Mouse (Mus musculus) megakaryocyte, embryonic 14.5 days (primary cell): ENCODE results near the gene Pitpnm2. TPM values are rescaled to one million over a fixed set of nuclear protein-coding genes. Genes with fewer than 3 reads are reported as not detected.
A peak's percentile ranks its signal among the peaks of the same experiment; 100 is the strongest.

Source experiments
- H3K27me3 ChIP-seq: replicated peaks from 2 replicates; pipeline ENCODE3; 2012; ENCODE audit warnings: inconsistent platforms
- H3K36me3 ChIP-seq: replicated peaks from 2 replicates; pipeline ENCODE3; 2012; ENCODE audit warnings: low read length, inconsistent platforms, mixed read lengths
- H3K4me1 ChIP-seq: 2 replicates; pipeline ENCODE4 v1.6.1; 2012; ENCODE audit warnings: inconsistent platforms
- H3K4me3 ChIP-seq: replicated peaks from 2 replicates; pipeline ENCODE3; 2012; ENCODE audit warnings: moderate library complexity, mild to moderate bottlenecking, inconsistent platforms
- H3K9me3 ChIP-seq: 2 replicates; pipeline ENCODE4 v1.6.1; 2012; ENCODE audit warnings: inconsistent platforms
- FLI1 ChIP-seq: IDR thresholded peaks from 2 replicates; pipeline ENCODE4 v1.6.1; 2012; ENCODE audit warnings: low read length, inconsistent platforms, mixed read lengths
- GATA1 ChIP-seq: IDR thresholded peaks from 3 replicates; pipeline ENCODE4 v1.6.1; 2012; ENCODE audit warnings: mixed read lengths, low read length, inconsistent platforms, borderline replicate concordance
- polyA plus RNA-seq: library from polyadenylated mRNA; stranded (reverse); fragments of >175 nt; gene quantifications from 2 replicates; pipeline ENCODE4 v1.2.3, GENCODE M21; 2012; ENCODE audit warnings: low replicate concordance; ENCODE audit not compliant: insufficient read depth

Gene Pitpnm2
- polyA plus RNA-seq, 1 experiment, result 30.1 TPM

DNA sequence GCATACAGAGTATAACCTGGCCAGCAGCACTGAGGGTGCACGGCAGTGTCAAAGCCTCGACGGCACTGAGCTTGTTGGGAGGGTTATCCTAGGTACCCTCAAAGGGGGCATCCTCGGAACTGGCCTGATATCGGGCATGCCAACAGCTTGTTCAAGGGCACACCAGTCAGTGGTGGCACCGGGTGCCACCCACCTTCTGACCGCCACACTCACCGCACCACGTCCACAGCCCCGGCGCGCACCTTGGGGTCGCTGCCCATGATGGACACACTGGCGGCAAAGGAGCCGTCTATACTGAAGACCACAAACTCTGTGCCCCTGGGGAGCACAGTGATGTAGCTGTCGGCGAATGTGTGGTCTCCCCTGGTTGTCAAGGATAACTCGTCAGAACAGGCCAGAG lies 127.2 kb downstream of the Pitpnm2 start:
- Histone ChIP-seq H3K4me1 (peaks cover 32% of the 10 kb centered on the region), H3K4me3 (no peak overlapping the region), H3K27me3 (no peaks in the 10 kb centered on the region), H3K9me3 (no peaks in the 10 kb centered on the region), H3K36me3 (peaks cover 100% of the 10 kb centered on the region)
- no peak for TF ChIP-seq GATA1
- TF ChIP-seq FLI1, result no peak

DNA sequence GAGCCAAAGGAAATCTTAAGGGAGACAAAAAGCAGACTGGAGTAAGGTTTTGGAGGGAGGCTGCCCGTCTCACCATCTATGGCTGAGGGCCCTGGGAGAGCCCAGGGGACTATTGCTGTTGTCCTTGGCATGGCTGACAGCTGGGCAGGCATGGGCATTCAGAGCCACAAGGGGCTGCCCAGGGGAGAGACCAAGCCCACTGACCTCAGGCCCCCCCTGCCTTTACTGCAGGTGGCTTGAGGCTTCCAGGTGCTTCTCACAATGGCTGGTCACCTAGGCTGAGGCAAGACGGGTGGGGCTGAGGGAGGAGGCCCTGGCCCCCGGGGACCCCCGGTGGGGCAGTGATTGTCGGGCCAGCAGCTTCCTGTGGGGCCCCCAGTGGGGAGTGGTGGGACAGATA lies 130.4 kb downstream of the Pitpnm2 start:
- TF ChIP-seq FLI1 (no peak), GATA1 (no peak)

DNA sequence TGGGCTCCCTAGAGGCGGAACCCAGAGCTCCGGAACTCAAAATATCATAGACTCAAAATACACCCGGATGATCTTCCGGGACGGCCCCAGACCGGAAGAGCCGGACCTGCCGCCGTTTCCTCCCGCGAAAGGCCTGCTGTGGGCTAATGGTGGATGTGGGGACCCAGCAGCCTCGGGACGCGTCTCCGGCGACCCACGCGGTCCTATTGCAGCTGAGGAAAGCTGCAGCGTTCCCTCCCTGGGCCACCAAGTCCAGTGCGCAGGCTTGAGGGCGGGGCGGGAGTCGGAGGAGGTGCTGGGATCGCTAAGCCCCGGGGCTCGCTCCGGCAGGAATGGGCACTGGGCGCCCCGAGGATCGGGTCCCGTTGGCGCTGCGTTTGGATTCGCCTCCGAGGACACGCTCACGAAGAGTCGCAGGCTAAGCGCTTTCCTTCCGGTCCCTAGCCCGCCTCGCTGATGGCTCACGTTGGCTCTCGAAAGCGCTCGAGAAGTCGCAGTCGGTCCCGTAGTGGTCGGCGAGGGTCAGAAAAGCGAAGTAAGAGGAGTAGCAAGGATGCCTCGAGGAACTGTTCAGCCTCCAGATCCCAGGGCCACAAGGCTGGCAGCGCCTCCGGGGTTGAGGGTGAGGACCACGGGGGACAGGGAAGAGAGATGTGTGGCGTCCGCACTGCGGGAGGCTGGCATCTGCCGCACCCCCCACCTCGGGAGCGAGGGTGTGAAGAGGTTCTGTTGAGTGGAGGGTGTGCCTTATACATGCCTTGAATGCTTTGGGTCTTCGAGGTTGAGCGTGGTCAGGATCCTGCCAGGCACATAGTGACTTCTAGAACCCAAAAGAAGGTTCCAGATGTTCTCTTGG lies 133.3 kb downstream of the Pitpnm2 start, which contains the start of gene Arl6ip4:
Gene Arl6ip4 (plus strand): TSS at position 100 of the 856 bp plus-strand sequence.
- H3K4me3 ChIP-seq, result peak within 1 kb of the TSS; percentile 93
- no peak for TF ChIP-seq GATA1
- TF ChIP-seq FLI1, result peak; percentile 37; the same call in 1 of the 2 replicates
- H3K27me3 ChIP-seq, result no peaks in the 10 kb centered on the region
- no peaks in the 10 kb centered on the region for H3K9me3 ChIP-seq
- peaks cover 62% of the 10 kb centered on the region for H3K36me3 ChIP-seq
- peaks cover 71% of the 10 kb centered on the region for H3K4me1 ChIP-seq

More for the DNA sequence above, 130.4 kb downstream of the Pitpnm2 start:
- Histone ChIP-seq H3K9me3 (no peaks in the 10 kb centered on the region), H3K4me1 (peaks cover 50% of the 10 kb centered on the region), H3K4me3 (no peak overlapping the region), H3K27me3 (no peaks in the 10 kb centered on the region), H3K36me3 (peaks cover 85% of the 10 kb centered on the region)

DNA sequence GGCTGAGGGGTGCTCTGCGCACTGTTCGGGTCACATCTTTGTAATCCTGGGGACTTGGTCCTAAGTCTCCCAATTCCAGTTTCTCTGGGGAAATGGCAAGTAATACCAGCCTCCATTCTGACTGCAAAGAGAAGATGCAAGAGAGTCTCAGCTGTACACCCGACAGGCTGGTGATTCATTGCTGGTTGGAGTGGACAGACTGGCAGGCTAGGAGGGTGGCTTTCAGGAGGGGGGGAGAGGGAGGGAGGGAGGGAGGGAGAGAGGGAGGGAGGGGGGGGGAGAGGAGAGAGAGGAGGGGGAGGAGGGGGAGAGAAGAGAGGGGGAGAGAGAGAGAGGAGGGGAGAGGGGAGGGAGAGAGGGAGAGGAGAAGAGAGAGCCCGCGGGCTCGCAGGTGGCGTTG lies 134.0 kb downstream of the Pitpnm2 start:
- Histone ChIP-seq H3K4me1 (peaks cover 76% of the 10 kb centered on the region), H3K36me3 (peaks cover 56% of the 10 kb centered on the region)
- TF ChIP-seq GATA1, result no peak
- TF ChIP-seq FLI1, result no peak

DNA sequence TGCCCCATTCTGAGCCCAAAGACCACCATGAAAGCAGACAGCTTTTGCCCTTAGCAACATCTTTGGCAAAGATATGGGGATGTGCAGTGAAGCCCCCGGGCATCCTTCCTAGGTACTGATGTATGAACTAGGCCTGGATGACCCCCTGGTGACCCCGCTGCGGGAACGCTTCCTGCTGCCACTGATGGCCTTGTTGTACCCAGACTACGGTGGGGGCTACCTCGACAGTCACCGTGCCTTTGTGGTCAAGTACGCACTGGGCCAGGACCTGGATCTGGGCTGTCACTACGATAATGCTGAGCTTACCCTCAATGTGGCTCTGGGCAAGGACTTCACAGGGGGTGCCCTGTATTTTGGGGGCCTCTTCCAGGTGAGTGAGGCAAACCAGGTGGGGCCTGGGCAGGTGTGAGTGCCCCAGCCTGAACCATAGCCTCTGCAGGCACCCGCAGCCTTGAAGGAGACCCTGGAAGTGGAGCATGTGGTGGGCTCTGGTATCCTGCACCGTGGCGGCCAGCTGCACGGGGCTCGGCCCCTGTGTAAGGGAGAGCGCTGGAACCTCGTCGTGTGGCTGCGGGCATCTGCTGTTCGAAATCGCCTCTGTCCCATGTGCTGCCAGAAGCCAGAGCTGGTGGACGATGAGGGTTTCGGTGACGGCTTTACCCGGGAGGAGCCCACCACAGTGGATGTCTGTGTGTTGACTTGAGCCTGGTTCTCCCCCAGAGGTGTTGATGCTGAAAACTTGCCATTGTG lies 135.1 kb downstream of the Pitpnm2 start:
- Histone ChIP-seq H3K36me3 (peaks cover 45% of the 10 kb centered on the region), H3K4me3 (peak overlapping the region; percentile 93), H3K4me1 (peaks cover 73% of the 10 kb centered on the region)

More for the DNA sequence above, 134.0 kb downstream of the Pitpnm2 start:
- Histone ChIP-seq H3K9me3 (no peaks in the 10 kb centered on the region), H3K4me3 (peak overlapping the region; percentile 93), H3K27me3 (no peaks in the 10 kb centered on the region)

DNA sequence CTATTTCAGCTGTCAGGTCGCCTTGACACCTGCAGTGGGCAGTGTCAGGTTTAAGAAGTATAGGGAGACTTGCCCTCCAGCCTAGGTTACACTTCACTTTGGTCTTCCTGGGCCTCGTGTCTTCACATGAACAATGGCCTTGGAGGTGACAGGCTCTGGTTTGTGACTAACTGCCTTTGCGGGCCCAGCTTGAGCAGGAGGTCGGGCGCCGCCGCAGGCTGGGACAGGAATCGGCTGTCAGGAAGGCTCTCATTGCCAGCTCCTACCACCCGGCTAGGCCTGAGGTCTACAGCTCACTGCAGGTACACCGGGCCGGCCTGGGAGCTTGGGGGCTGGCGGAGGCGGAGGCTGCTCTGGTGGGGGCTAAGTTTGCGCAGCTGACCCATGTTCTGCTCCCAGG lies 136.5 kb downstream of the Pitpnm2 start:
- TF ChIP-seq GATA1, result no peak
- no peak for TF ChIP-seq FLI1
- peaks cover 31% of the 10 kb centered on the region for H3K36me3 ChIP-seq
- H3K27me3 ChIP-seq, result no peaks in the 10 kb centered on the region
- H3K9me3 ChIP-seq, result no peaks in the 10 kb centered on the region
- peak overlapping the region; percentile 97 for H3K4me3 ChIP-seq
- H3K4me1 ChIP-seq, result peaks cover 59% of the 10 kb centered on the region

More for the DNA sequence above, 135.1 kb downstream of the Pitpnm2 start:
- Histone ChIP-seq H3K9me3 (no peaks in the 10 kb centered on the region), H3K27me3 (no peaks in the 10 kb centered on the region)
- TF ChIP-seq FLI1 (no peak), GATA1 (no peak)

DNA sequence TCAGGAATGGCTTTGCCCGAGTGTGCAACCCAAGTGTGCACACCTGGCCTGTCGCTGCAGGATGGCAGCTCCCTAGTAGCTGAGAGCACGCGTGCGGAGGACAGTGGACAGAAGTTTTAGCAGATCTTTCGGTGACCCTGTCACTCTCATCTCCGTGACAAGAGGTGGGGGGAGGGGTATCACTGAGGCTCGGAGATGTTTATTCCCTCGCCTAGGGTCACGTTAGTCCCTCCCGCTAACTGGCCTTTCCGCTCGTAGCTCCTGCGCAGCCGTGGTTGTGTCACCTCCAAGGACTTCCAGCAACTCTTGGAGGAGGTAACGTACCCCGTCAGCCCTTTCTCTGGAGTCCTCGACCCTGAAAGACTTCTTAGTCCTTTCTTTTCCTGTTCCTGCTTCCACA lies 137.0 kb downstream of the Pitpnm2 start:
- Histone ChIP-seq H3K36me3 (peaks cover 26% of the 10 kb centered on the region), H3K4me3 (peak overlapping the region; percentile 97), H3K9me3 (no peaks in the 10 kb centered on the region), H3K4me1 (peaks cover 54% of the 10 kb centered on the region), H3K27me3 (no peaks in the 10 kb centered on the region)
- no peak for TF ChIP-seq GATA1
- no peak for TF ChIP-seq FLI1

DNA sequence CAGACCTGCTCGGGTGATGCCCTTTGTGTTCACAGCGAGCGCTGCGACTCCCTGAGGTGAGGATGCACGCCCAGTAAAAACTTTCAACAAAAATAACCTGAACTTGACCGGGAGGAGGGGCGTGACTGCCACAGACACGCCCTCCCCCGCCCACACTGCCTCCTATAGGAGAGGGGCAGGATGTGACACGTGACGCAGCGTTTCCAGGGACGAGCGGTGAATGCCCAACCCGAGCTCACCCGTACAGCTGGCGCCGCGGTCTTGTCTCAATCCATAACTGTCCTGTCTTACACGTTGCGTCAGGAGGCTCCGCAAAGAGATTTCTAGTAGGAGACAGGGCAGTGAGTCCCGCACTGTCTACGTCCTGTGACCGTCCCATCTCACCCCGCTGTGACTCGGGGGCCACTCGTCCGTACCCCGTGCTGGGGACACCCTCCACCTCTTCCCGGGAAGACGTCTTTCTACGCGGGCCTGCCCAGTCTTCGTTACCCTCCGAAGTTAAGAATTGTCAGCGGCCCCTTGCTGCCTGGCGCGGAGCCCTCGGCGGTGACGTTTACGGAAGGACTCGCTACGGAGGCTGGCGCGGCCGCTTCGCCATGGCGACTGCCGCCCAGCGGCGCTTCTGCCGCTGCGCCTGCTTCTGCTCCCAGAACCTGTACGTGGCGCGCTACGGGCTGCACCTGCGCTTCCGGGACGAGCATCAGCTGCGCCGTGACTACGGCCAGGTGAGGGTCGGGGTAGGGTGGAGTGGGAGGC lies 137.6 kb downstream of the Pitpnm2 start, which contains the start of gene Ogfod2:
Gene Ogfod2 (plus strand): TSS at position 556 of the 756 bp plus-strand sequence.
- Histone ChIP-seq H3K27me3 (no peaks in the 10 kb centered on the region), H3K9me3 (no peaks in the 10 kb centered on the region), H3K4me1 (peaks cover 48% of the 10 kb centered on the region), H3K36me3 (peaks cover 19% of the 10 kb centered on the region), H3K4me3 (peak within 1 kb of the TSS; percentile 97)
- TF ChIP-seq FLI1 (no peak), GATA1 (no peak)

DNA sequence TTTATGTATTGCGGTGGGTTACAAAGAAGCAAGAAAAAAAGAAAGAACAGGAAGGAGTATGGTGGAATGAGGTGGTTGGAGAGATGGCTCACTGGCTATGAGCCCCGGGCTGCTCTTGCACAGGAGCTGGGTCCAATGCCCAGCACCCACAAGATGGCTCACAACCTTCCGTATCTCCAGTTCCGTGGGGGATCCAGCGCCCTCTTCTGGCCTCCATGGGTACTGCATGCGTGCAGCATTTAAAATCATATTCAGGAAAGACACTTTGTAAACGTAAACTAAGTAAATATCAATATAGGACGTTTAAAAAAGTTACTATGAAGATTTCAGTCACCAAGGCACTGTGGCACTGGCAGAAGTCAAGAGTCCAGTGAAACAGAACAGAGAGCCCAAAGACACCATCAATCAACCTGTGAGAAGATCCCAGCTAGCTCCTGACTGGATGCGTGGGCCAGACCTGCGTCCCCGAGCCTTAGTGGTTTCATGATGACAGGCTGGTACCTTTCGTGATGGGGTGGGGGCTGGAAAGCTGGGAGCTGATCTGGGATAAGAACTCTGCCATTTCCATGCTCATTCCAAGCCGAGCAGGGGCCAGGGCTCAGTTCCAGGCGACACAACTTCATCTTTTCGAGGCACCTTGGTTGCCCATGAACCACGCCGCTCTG lies 138.4 kb downstream of the Pitpnm2 start:
- no peaks in the 10 kb centered on the region for H3K9me3 ChIP-seq
- H3K4me3 ChIP-seq, result peak overlapping the region; percentile 97
- no peak for TF ChIP-seq FLI1
- TF ChIP-seq GATA1, result no peak
- peaks cover 41% of the 10 kb centered on the region for H3K4me1 ChIP-seq
- peaks cover 17% of the 10 kb centered on the region for H3K36me3 ChIP-seq
- no peaks in the 10 kb centered on the region for H3K27me3 ChIP-seq

DNA sequence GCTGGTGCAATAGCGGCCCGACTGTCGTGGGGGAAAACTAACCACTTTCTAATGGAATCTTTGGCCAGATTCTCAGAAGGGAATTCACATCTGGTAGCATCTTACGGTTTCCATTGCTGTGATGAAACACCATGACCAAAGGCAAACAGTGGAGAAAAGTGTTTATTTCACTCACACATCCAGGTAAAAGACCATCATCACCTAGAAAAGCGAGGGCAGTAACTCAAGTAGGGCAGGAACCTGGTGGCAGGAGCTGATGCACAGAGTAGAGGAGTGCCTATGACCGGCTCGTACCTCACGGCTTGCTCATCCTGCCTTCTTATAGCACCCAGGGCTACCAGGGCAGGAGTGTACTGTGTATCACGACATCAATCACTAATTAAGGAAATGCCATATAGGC lies 146.0 kb downstream of the Pitpnm2 start:
- H3K4me3 ChIP-seq, result no peak overlapping the region
- H3K9me3 ChIP-seq, result peaks cover 11% of the 10 kb centered on the region
- H3K4me1 ChIP-seq, result peaks cover 13% of the 10 kb centered on the region; the same call in 1 of the 2 replicates
- TF ChIP-seq FLI1 (no peak), GATA1 (no peak)
- peaks cover 9% of the 10 kb centered on the region for H3K36me3 ChIP-seq
- peaks cover 3% of the 10 kb centered on the region for H3K27me3 ChIP-seq
